Mouse (Mus musculus) forebrain, embryonic 12.5 days (tissue): ENCODE data around the gene Fmnl2. TPM values are rescaled to one million over a fixed set of nuclear protein-coding genes. Genes with fewer than 3 reads are reported as not detected.
A peak's percentile ranks its signal among the peaks of the same experiment; 100 is the strongest.

Experiments used
- ATAC-seq: fragments of 200-750 bp; cut with Nextera tagmentation; 2 replicates; pipeline ENCODE4 v1.8.0; 2017; ENCODE audit warnings: moderate TSS enrichment; ENCODE audit not compliant: low FRiP score
- H3K27ac ChIP-seq: fragments of 300-500 bp; sonication (generic); 2 replicates; pipeline ENCODE4 v1.5.1; 2016; ENCODE audit warnings: mild to moderate bottlenecking
- H3K27me3 ChIP-seq: fragments of 300-500 bp; sonication (generic); 2 replicates; pipeline ENCODE4 v1.6.1; 2016; ENCODE audit warnings: mild to moderate bottlenecking
- H3K36me3 ChIP-seq: fragments of 300-500 bp; sonication (generic); replicated peaks from 2 replicates; pipeline ENCODE4 v1.6.1; 2016; ENCODE audit warnings: mild to moderate bottlenecking
- H3K4me1 ChIP-seq: fragments of 300-500 bp; sonication (generic); 2 replicates; pipeline ENCODE4 v1.6.1; 2016
- H3K4me2 ChIP-seq: fragments of 300-500 bp; sonication (generic); 2 replicates; pipeline ENCODE4 v1.6.1; 2016; ENCODE audit warnings: mild to moderate bottlenecking, moderate library complexity
- H3K4me3 ChIP-seq: fragments of 300-500 bp; sonication (generic); replicated peaks from 2 replicates; pipeline ENCODE4 v1.5.1; 2016; ENCODE audit warnings: mild to moderate bottlenecking
- H3K9ac ChIP-seq: fragments of 300-500 bp; sonication (generic); 2 replicates; pipeline ENCODE4 v1.6.1; 2016; ENCODE audit warnings: mild to moderate bottlenecking
- H3K9me3 ChIP-seq: fragments of 300-500 bp; sonication (generic); 2 replicates; pipeline ENCODE4 v1.6.1; 2016
- WGBS: fragments of 180-500 bp; shearing (Covaris S2); methylation state at CpG from one replicate; pipeline ENCODE4 v1.1.7; 2016; 5-methylcytosine and 5-hydroxymethylcytosine counted together
- polyA plus RNA-seq: library from polyadenylated mRNA; unstranded; fragments of >200 nt; fragmentation: Nextera tagmentation; extraction: Ambion mirVana; gene quantifications from 2 replicates; pipeline ENCODE4 v1.2.1, GENCODE M21; 2016

Fmnl2 gene
- polyA plus RNA-seq, 1 experiment from 2014 or later, result 13.9 TPM

DNA sequence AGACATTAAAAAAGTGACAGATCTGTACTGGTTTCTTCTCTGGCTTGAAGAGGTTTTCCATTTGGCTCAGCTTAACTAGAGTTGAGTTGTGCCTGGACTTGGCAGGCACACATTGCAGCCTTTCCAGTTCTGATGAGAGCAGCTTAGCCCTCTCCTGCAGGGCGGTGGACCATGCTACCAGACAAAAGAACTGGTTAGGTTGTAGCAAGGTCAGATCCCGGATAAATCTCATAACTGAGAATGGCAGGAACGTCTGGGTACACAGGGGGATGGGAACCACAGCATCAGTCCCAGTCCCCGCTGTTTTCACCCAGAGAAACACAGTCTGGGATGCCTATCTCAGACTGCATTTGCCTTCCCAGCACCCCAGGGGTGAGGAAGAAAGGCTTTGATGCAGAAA lies 127.5 kb downstream of the Fmnl2 start:
- Histone ChIP-seq H3K27me3 (no peaks in the 10 kb centered on the region), H3K4me3 (no peak overlapping the region), H3K9ac (no peak overlapping the region), H3K36me3 (no peaks in the 10 kb centered on the region), H3K27ac (0 out of 2 replicates have a peak overlapping the region, but pooled peaks have one; percentile 8), H3K9me3 (no peaks in the 10 kb centered on the region), H3K4me2 (no peak overlapping the region), H3K4me1 (peaks cover 28% of the 10 kb centered on the region)
- ATAC-seq, result no peak
- 42% methylated on average over 4 of the region's 4 CpGs for WGBS

GRCm38 (mm10) chr2:52986354-52986753 lies 128.7 kb downstream of the Fmnl2 start:
- H3K27ac ChIP-seq, result no peak overlapping the region
- ATAC-seq, result no peak
- no peak overlapping the region for H3K4me2 ChIP-seq
- H3K9me3 ChIP-seq, result no peaks in the 10 kb centered on the region
- H3K4me3 ChIP-seq, result no peak overlapping the region
- no peaks in the 10 kb centered on the region for H3K27me3 ChIP-seq
- no peaks in the 10 kb centered on the region for H3K36me3 ChIP-seq
- no peak overlapping the region for H3K9ac ChIP-seq
- H3K4me1 ChIP-seq, result peaks cover 24% of the 10 kb centered on the region
- 79% methylated on average over 3 of the region's 3 CpGs for WGBS

GRCm38 (mm10) chr2:52987035-52987434 lies 129.4 kb downstream of the Fmnl2 start:
- Histone ChIP-seq H3K4me2 (no peak overlapping the region), H3K4me3 (no peak overlapping the region), H3K4me1 (peaks cover 24% of the 10 kb centered on the region), H3K9ac (no peak overlapping the region), H3K36me3 (no peaks in the 10 kb centered on the region), H3K27ac (no peak overlapping the region), H3K27me3 (no peaks in the 10 kb centered on the region), H3K9me3 (no peaks in the 10 kb centered on the region)
- no peak for ATAC-seq
- 87% methylated on average over 6 of the region's 6 CpGs for WGBS

DNA sequence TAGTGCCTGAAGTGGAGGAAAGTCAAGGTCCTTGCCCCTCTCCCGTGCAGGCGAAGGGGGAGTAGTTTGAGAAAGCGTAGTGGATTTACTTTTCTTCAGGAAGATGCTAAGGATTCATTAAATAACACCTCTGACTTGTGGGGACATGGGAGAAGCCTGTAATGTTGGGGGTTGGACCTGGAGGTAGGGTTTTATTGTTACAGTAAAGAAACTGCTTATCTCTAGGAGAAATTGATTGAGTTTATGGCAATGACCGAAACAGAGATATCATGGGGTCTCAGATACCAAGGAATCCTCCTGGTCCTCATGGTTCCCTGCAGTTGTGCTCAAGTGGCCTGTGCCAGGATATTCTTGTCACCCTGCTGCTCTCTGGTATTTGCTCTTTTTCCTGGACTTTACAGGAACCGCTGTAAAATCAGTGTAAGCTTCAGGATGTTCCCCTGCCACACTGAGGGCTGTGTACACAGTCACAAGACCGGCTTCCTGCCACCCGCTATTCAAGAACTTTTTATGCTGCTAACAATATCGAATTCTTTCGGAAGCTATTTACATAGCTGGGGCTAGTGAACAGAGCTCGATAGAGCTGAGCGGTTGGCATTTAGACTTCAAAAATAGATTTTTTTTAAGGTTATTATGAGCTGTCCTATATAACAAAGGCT lies 130.1 kb downstream of the Fmnl2 start:
- Histone ChIP-seq H3K27ac (no peak overlapping the region), H3K36me3 (no peaks in the 10 kb centered on the region), H3K9me3 (no peaks in the 10 kb centered on the region), H3K27me3 (no peaks in the 10 kb centered on the region), H3K9ac (no peak overlapping the region), H3K4me2 (no peak overlapping the region), H3K4me3 (no peak overlapping the region), H3K4me1 (peaks cover 24% of the 10 kb centered on the region)
- 38% methylated on average over 11 of the region's 11 CpGs for WGBS
- ATAC-seq, result peak; percentile 28; the same call in 1 of the 2 replicates

GRCm38 (mm10) chr2:52989316-52989715 lies 131.7 kb downstream of the Fmnl2 start:
- 81% methylated on average over 4 of the region's 4 CpGs for WGBS
- no peak for ATAC-seq

DNA sequence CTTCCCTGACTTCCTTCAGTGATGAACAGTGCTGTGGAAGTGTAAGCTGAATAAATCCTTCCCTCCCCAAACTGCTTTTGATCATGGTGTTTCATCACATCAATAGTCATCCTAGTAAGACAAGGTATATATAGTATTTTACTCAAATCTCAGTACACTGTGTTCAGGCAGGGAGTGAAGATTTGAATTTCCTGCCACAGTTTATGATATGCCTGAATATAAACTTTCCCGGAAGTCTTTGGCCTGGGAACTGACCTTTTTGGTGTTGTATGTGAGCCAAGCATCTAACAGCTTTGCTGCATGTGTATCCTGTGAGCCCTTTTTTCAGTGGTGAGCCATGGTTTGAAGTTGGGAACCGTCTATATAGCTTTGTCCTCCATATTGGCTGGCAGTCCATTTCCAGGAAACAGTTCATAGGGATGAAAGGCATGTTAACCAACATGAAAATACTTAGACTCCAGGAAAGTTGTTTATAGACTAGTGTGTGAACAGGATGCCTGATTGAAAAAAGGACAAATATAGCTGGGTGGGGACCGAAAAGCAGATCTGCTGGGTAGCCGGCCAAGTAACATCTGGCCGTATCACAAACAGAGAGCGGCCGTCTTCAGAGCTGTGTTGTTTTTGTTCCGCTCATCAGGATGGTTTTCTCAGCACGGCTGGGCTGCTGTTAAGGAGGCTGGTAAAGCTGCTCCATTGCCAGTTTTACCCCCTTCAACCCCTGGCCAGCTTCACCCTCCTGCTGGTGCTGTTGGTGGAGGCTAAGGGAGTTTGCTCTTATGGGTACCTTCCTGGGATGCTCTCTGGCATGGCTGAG lies 133.4 kb downstream of the Fmnl2 start:
- Histone ChIP-seq H3K4me2 (no peak overlapping the region), H3K36me3 (no peaks in the 10 kb centered on the region), H3K27ac (no peak overlapping the region), H3K9me3 (no peaks in the 10 kb centered on the region), H3K4me1 (peaks cover 11% of the 10 kb centered on the region), H3K9ac (no peak overlapping the region), H3K4me3 (no peak overlapping the region), H3K27me3 (no peaks in the 10 kb centered on the region)
- ATAC-seq, result no peak
- WGBS, result 79% methylated on average over 9 of the region's 9 CpGs

More at GRCm38 (mm10) chr2:52989316-52989715, 131.7 kb downstream of the Fmnl2 start:
- no peak overlapping the region for H3K27ac ChIP-seq
- H3K27me3 ChIP-seq, result no peaks in the 10 kb centered on the region
- H3K9me3 ChIP-seq, result no peaks in the 10 kb centered on the region
- no peaks in the 10 kb centered on the region for H3K36me3 ChIP-seq
- peaks cover 24% of the 10 kb centered on the region for H3K4me1 ChIP-seq
- H3K4me2 ChIP-seq, result no peak overlapping the region
- H3K9ac ChIP-seq, result no peak overlapping the region
- H3K4me3 ChIP-seq, result no peak overlapping the region

- H3K9me3 ChIP-seq, result no peaks in the 10 kb centered on the region
- no peak overlapping the region for H3K4me3 ChIP-seq
- H3K9ac ChIP-seq, result no peak overlapping the region
- no peak overlapping the region for H3K4me2 ChIP-seq
- ATAC-seq, result no peak
- H3K36me3 ChIP-seq, result no peaks in the 10 kb centered on the region
- H3K27ac ChIP-seq, result no peak overlapping the region
- H3K27me3 ChIP-seq, result no peaks in the 10 kb centered on the region
- WGBS, result 86% methylated on average over 5 of the region's 5 CpGs
- H3K4me1 ChIP-seq, result peaks cover 11% of the 10 kb centered on the region
Measured at GRCm38 (mm10) chr2:52991688-52992194, 134.1 kb downstream of the Fmnl2 start.

- H3K27ac ChIP-seq, result no peak overlapping the region
- H3K4me2 ChIP-seq, result no peak overlapping the region
- H3K4me3 ChIP-seq, result no peak overlapping the region
- H3K9me3 ChIP-seq, result no peaks in the 10 kb centered on the region
- H3K4me1 ChIP-seq, result peaks cover 10% of the 10 kb centered on the region
- no peak overlapping the region for H3K9ac ChIP-seq
- no peak for ATAC-seq
- H3K27me3 ChIP-seq, result no peaks in the 10 kb centered on the region
- 86% methylated on average over 7 of the region's 7 CpGs for WGBS
- H3K36me3 ChIP-seq, result no peaks in the 10 kb centered on the region
Measured at GRCm38 (mm10) chr2:52993241-52993640, 135.6 kb downstream of the Fmnl2 start.

DNA sequence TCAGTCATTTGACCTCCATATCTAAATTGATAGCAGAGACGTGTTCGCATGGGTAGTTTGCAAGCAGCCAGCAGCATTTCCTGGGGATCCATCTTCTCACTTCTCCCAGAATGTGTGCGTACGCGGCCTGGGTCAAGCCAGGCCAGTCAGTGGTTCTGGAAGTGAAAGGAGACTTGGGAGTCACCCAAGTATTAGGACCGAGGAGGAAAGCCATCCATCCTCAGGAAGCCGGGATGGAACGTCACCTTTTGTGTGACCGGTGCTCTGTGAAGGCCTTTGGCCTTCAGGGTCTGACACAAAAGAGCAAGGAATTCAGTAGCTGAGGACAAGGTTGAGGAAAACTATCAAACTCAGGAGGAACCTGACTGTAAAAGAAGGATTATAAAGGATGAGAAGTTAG lies 136.9 kb downstream of the Fmnl2 start:
- H3K4me2 ChIP-seq, result no peak overlapping the region
- H3K27ac ChIP-seq, result no peak overlapping the region
- H3K27me3 ChIP-seq, result no peaks in the 10 kb centered on the region
- no peak overlapping the region for H3K4me3 ChIP-seq
- 96% methylated on average over 9 of the region's 9 CpGs for WGBS
- H3K36me3 ChIP-seq, result no peaks in the 10 kb centered on the region
- H3K4me1 ChIP-seq, result peaks cover 15% of the 10 kb centered on the region
- no peak for ATAC-seq
- no peak overlapping the region for H3K9ac ChIP-seq
- no peaks in the 10 kb centered on the region for H3K9me3 ChIP-seq

DNA sequence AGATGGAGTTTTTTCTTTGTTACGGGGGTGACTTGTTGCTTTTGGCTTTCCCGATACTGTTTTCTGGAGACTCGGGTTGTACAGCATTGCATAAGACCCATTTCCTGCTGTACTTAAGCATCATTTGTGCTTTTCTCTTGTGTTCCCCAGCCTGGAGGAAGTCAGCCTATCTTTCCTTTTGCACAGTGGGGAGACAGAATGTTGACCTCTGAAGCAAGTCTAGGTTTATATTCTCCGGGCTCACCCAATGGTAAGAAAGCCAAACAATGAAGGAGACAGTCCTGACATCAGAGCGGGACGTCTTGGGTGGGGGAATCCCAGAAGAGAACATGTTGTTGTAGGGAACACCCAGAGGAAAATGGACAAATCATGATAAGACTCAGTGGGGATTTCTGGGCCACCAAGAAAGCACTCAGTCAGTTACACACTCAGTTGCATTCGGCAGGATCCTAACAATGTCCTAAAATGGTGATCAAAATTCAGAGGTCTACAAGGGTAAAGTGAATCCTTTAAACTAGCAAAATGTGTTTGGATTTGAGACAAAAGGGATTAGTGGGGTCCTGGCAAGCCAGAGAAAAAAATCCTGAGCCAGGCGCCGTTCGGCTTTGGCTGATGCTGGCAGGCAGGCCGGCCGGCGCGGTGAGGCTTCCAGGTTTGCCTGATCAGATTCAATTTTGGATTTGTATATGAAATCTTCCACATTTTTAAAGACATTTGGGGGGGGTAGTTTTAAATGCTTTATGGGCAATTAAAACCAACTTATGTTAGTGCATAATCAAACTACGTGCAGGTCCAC lies 140.5 kb downstream of the Fmnl2 start:
- H3K36me3 ChIP-seq, result no peaks in the 10 kb centered on the region
- peaks cover 15% of the 10 kb centered on the region for H3K4me1 ChIP-seq
- H3K27ac ChIP-seq, result 0 out of 2 replicates have a peak overlapping the region, but pooled peaks have one; percentile 19
- ATAC-seq, result no peak
- no peak overlapping the region for H3K4me2 ChIP-seq
- no peaks in the 10 kb centered on the region for H3K27me3 ChIP-seq
- H3K9ac ChIP-seq, result no peak overlapping the region
- H3K9me3 ChIP-seq, result no peaks in the 10 kb centered on the region
- no peak overlapping the region for H3K4me3 ChIP-seq
- WGBS, result 30% methylated on average over 15 of the region's 15 CpGs

DNA sequence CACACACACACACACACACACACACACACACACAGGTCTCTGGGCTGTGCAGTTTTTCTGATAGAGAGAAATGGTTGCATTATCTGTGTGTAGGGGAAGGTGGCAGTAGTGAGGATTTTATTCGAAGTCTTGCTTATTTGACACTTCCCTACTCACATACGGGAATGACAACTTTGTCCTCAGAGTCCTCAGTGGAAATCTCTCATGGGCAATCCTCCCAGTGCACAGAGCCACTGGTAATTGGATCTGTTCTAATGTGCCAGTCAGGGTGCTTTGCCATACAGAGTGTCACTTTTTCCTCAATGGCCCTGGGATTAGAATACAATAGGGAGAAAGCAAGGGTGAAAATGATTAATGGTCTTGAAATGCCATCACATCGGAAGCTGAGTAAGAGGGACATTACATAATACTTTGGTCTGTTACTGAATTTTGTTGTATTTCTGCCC lies 141.9 kb downstream of the Fmnl2 start:
- no peaks in the 10 kb centered on the region for H3K36me3 ChIP-seq
- H3K9ac ChIP-seq, result no peak overlapping the region
- H3K9me3 ChIP-seq, result no peaks in the 10 kb centered on the region
- H3K4me3 ChIP-seq, result no peak overlapping the region
- no peak overlapping the region for H3K4me2 ChIP-seq
- H3K4me1 ChIP-seq, result peaks cover 15% of the 10 kb centered on the region
- no peak overlapping the region for H3K27ac ChIP-seq
- H3K27me3 ChIP-seq, result no peaks in the 10 kb centered on the region
- ATAC-seq, result no peak
- WGBS, result 33% methylated on average over 3 of the region's 3 CpGs

- WGBS, result 96% methylated on average over 3 of the region's 3 CpGs
Measured at GRCm38 (mm10) chr2:53000446-53000845, 142.8 kb downstream of the Fmnl2 start.

More at GRCm38 (mm10) chr2:53000446-53000845, 142.8 kb downstream of the Fmnl2 start:
- H3K9ac ChIP-seq, result no peak overlapping the region
- peaks cover 15% of the 10 kb centered on the region for H3K4me1 ChIP-seq
- no peak overlapping the region for H3K4me2 ChIP-seq
- H3K36me3 ChIP-seq, result no peaks in the 10 kb centered on the region
- no peak for ATAC-seq
- H3K27me3 ChIP-seq, result no peaks in the 10 kb centered on the region
- no peak overlapping the region for H3K27ac ChIP-seq
- no peak overlapping the region for H3K4me3 ChIP-seq
- H3K9me3 ChIP-seq, result no peaks in the 10 kb centered on the region
